Mouse (Mus musculus) CH12.LX (cell line): ENCODE data around the gene Nags. TPM values are rescaled to one million over a fixed set of nuclear protein-coding genes. Genes with fewer than 3 reads are reported as not detected.

ENCODE experiments used
- DNase-seq: peaks from one replicate; pipeline ENCODE4 v3.0.0-alpha.2; 2013; ENCODE audit errors: extremely low read depth
- H3K27ac ChIP-seq: 2 replicates; pipeline ENCODE4 v1.5.1; 2012; ENCODE audit warnings: low read depth, mild to moderate bottlenecking, control low read depth, moderate library complexity; ENCODE audit not compliant: insufficient read depth
- H3K27me3 ChIP-seq: replicated peaks from 2 replicates; pipeline ENCODE3; 2012; ENCODE audit warnings: inconsistent platforms
- H3K36me3 ChIP-seq, 2 experiments: replicated peaks in 1 of 2; 2 replicates each; pipeline versions ENCODE3 to v1.6.1; 2012; ENCODE audit warnings: inconsistent platforms in 1 of 2, low read length in 1 of 2, mild to moderate bottlenecking in 1 of 2, mixed read lengths in 1 of 2, moderate library complexity in 1 of 2; ENCODE audit not compliant: control insufficient read depth in 1 of 2, insufficient read depth in 1 of 2
- H3K4me1 ChIP-seq, 2 experiments: 2 replicates each; pipeline ENCODE4 v1.6.1; 2012; ENCODE audit warnings: inconsistent platforms in 1 of 2, moderate library complexity in 1 of 2; ENCODE audit not compliant: insufficient read depth in 2 of 2, control insufficient read depth in 1 of 2
- H3K4me2 ChIP-seq: 2 replicates; pipeline ENCODE4 v1.6.1; 2012; ENCODE audit warnings: low read depth, mild to moderate bottlenecking, control low read depth; ENCODE audit not compliant: poor library complexity, insufficient read depth, severe bottlenecking
- H3K4me3 ChIP-seq, 3 experiments: fragments of 150-350 bp in 1 of 3; sonication (generic) in 1 of 3; replicated peaks in 1 of 3; 2 replicates each; pipeline versions ENCODE3 to v1.5.1; 2011 to 2012; ENCODE audit warnings: low read depth in 2 of 3, low read length in 2 of 3, mild to moderate bottlenecking in 2 of 3, moderate library complexity in 2 of 3, control low read depth in 1 of 3, improper control_type of control experiment in 1 of 3, inconsistent platforms in 1 of 3, mixed read lengths in 1 of 3; ENCODE audit not compliant: poor library complexity in 1 of 3
- H3K79me2 ChIP-seq: replicated peaks from 2 replicates; pipeline ENCODE4 v1.6.1; 2012; ENCODE audit warnings: mild to moderate bottlenecking, moderate library complexity; ENCODE audit not compliant: control insufficient read depth, poor library complexity, insufficient read depth, severe bottlenecking; ENCODE audit errors: extremely low read depth
- H3K9ac ChIP-seq: 2 replicates; pipeline ENCODE4 v1.6.1; 2012; ENCODE audit warnings: low read depth, mild to moderate bottlenecking, control low read depth, moderate library complexity; ENCODE audit not compliant: insufficient read depth
- H3K9me3 ChIP-seq: replicated peaks from 2 replicates; pipeline ENCODE3; 2012; ENCODE audit warnings: low read length, inconsistent platforms, mixed read lengths
- CHD1 ChIP-seq: IDR thresholded peaks from 2 replicates; pipeline ENCODE4 v1.6.1; 2012; ENCODE audit warnings: low read depth, low read length, improper control_type of control experiment, inconsistent platforms
- CHD2 ChIP-seq: IDR thresholded peaks from 2 replicates; pipeline ENCODE4 v1.6.1; 2011; ENCODE audit warnings: low read length, improper control_type of control experiment
- CTCF ChIP-seq, 2 experiments: IDR thresholded peaks in 1 of 2; conservative IDR thresholded peaks in 1 of 2; 2 replicates each; pipeline ENCODE4 v1.5.1; 2011 to 2012; ENCODE audit warnings: low read depth in 2 of 2, low read length in 2 of 2, improper control_type of control experiment in 1 of 2, inconsistent platforms in 1 of 2, mild to moderate bottlenecking in 1 of 2, moderate library complexity in 1 of 2
- GABPA ChIP-seq: IDR thresholded peaks from 2 replicates; pipeline ENCODE4 v1.6.1; 2012; ENCODE audit warnings: low read depth, low read length, improper control_type of control experiment, inconsistent platforms; ENCODE audit not compliant: insufficient replicate concordance
- HCFC1 ChIP-seq: IDR thresholded peaks from 2 replicates; pipeline ENCODE4 v1.6.1; 2012; ENCODE audit warnings: low read depth, mild to moderate bottlenecking, inconsistent platforms, low read length, improper control_type of control experiment
- IRF4 ChIP-seq: IDR thresholded peaks from 2 replicates; pipeline ENCODE4 v1.6.1; 2014; ENCODE audit warnings: low read depth, mild to moderate bottlenecking, inconsistent platforms, low read length, improper control_type of control experiment
- MAZ ChIP-seq: IDR thresholded peaks from 2 replicates; pipeline ENCODE4 v1.6.1; 2012; ENCODE audit warnings: low read depth, mild to moderate bottlenecking, inconsistent platforms, low read length, improper control_type of control experiment, moderate library complexity
- MXI1 ChIP-seq: IDR thresholded peaks from 2 replicates; pipeline ENCODE4 v1.6.1; 2011; ENCODE audit warnings: mild to moderate bottlenecking, low read depth, low read length, improper control_type of control experiment
- MYC ChIP-seq: IDR thresholded peaks from 2 replicates; pipeline ENCODE4 v1.6.1; 2011; ENCODE audit warnings: low read depth, mild to moderate bottlenecking, improper control_type of control experiment, low read length
- PAX5 ChIP-seq: IDR thresholded peaks from 2 replicates; pipeline ENCODE4 v1.6.1; 2012; ENCODE audit warnings: low read length, inconsistent platforms, mixed read lengths
- POLR2AphosphoS2 ChIP-seq: IDR thresholded peaks from 2 replicates; pipeline ENCODE4 v1.6.1; 2011; ENCODE audit warnings: low read depth, low read length, improper control_type of control experiment
- RAD21 ChIP-seq: IDR thresholded peaks from 2 replicates; pipeline ENCODE4 v1.6.1; 2011; ENCODE audit warnings: low read depth, mild to moderate bottlenecking, low read length, improper control_type of control experiment, moderate library complexity
- SIN3A ChIP-seq: IDR thresholded peaks from 2 replicates; pipeline ENCODE4 v1.6.1; 2012; ENCODE audit warnings: low read length, improper control_type of control experiment, inconsistent platforms
- USF2 ChIP-seq: conservative IDR thresholded peaks from 2 replicates; pipeline ENCODE4 v1.6.1; 2011; ENCODE audit warnings: low read depth, low read length, improper control_type of control experiment
- ZC3H11A ChIP-seq: IDR thresholded peaks from 2 replicates; pipeline ENCODE4 v1.6.1; 2012; ENCODE audit warnings: low read depth, mild to moderate bottlenecking, inconsistent platforms, low read length, improper control_type of control experiment
- ZKSCAN1 ChIP-seq: IDR thresholded peaks from 2 replicates; pipeline ENCODE4 v1.6.1; 2012; ENCODE audit warnings: low read depth, inconsistent platforms, low read length, improper control_type of control experiment, borderline replicate concordance
- dilution Hi-C: fragments of 300-500 bp; cut with MboI; formaldehyde crosslinking; loops from 2 replicates; pipeline ENCODE4 v1.14.3; 2020; ENCODE audit warnings: low sequenced_read_pairs; ENCODE audit not compliant: extremely low pct_unique_long_range_greater_than_20kb, extremely low pct_ligation_motif_present
- in situ Hi-C: fragments of 300-500 bp; cut with MboI; formaldehyde crosslinking; loops from 3 replicates; pipeline ENCODE4 v1.14.3; 2019; ENCODE audit warnings: low sequenced_read_pairs, low pct_ligation_motif_present, low pct_unique_long_range_greater_than_20kb, mixed read lengths
- polyA plus RNA-seq: library from polyadenylated mRNA; unstranded; fragments of >175 nt; gene quantifications from 2 replicates; pipeline ENCODE4 v1.2.1, GENCODE M21; 2012; ENCODE audit warnings: low read depth; ENCODE audit not compliant: insufficient read length
- total RNA-seq, 2 experiments: library from RNA; depleted of rRNA; stranded (reverse); fragments of 300-350 nt in 1 of 2; fragments of >200 nt in 1 of 2; gene quantifications; 2 replicates each; pipeline ENCODE4 v1.2.3; 2012 to 2014

Gene Nags
- total and polyA plus RNA-seq, 3 experiments = not detected

- no peak overlapping the region for H3K27ac ChIP-seq
- H3K36me3 ChIP-seq = peaks cover 53 to 79% of the 10 kb centered on the region in 2 experiments
- no peaks in the 10 kb centered on the region for H3K9me3 ChIP-seq
- dilution Hi-C loops = no loop called here
- peaks cover 80% of the 10 kb centered on the region for H3K79me2 ChIP-seq
- no peak overlapping the region for H3K9ac ChIP-seq
- TF ChIP-seq PAX5 = no peak
- TF ChIP-seq MAZ = no peak
- no peak for TF ChIP-seq ZC3H11A
- TF ChIP-seq IRF4 = no peak
- no peak for TF ChIP-seq CHD2
- no peak for TF ChIP-seq CTCF (conservative IDR thresholded peaks at IDR 0.05 in 1 of 2, IDR thresholded peaks at IDR 0.05 in 1 of 2; ENCODE audit: low read depth in 2 of 2, low read length in 2 of 2)
- TF ChIP-seq USF2 = no peak
- no peak for TF ChIP-seq POLR2AphosphoS2
- no peak for TF ChIP-seq RAD21
- no peak for TF ChIP-seq CHD1
- TF ChIP-seq ZKSCAN1 = no peak
- peaks cover 6 to 42% of the 10 kb centered on the region in 2 experiments for H3K4me1 ChIP-seq
- in situ Hi-C loops = no loop called here
- DNase-seq = no peak
- no peaks in the 10 kb centered on the region for H3K27me3 ChIP-seq
- no peak overlapping the region for H3K4me3 ChIP-seq
- H3K4me2 ChIP-seq = no peak overlapping the region
These were observed 34.5 kb downstream of the Nags start for GRCm38 (mm10) chr11:102179836-102180235.

GRCm38 (mm10) chr11:102184253-102184645, 38.9 kb downstream of the Nags start:
- in situ Hi-C loops = no loop called here

More at GRCm38 (mm10) chr11:102184253-102184645, 38.9 kb downstream of the Nags start:
- H3K9me3 ChIP-seq = no peaks in the 10 kb centered on the region
- H3K4me1 ChIP-seq = peaks cover 6 to 59% of the 10 kb centered on the region in 2 experiments
- H3K36me3 ChIP-seq = peaks cover 23 to 41% of the 10 kb centered on the region in 2 experiments
- no peaks in the 10 kb centered on the region for H3K27me3 ChIP-seq
- peak; percentile 29 for DNase-seq
- peak overlapping the region; percentile 86 for H3K9ac ChIP-seq
- H3K27ac ChIP-seq = peak overlapping the region; percentile 21; the same call in 1 of the 2 replicates
- peak overlapping the region; percentile 60 to 88 (median 81) for H3K4me3 ChIP-seq
- dilution Hi-C loops = no loop called here
- peak overlapping the region; percentile 83 for H3K4me2 ChIP-seq
- peak; percentile 56; the same call in 1 of the 2 replicates for TF ChIP-seq MXI1
- no peak for TF ChIP-seq ZKSCAN1
- no peak for TF ChIP-seq SIN3A
- no peak for TF ChIP-seq GABPA
- no peak for TF ChIP-seq HCFC1
- peak; percentile 31; the same call in 1 of the 2 replicates for TF ChIP-seq MYC
- peaks cover 53% of the 10 kb centered on the region for H3K79me2 ChIP-seq
